Mouse (Mus musculus) brain, embryonic 14.5 days (tissue): Measurements from ENCODE around the gene Obox5. TPM values are rescaled to one million over a fixed set of nuclear protein-coding genes. Genes with fewer than 3 reads are reported as not detected.
"Not testable (repeated sequence)": the region's sequence is repeated elsewhere in the genome, so short reads cannot be mapped to it uniquely, and the experiment has no call there.

ENCODE experiments used
- DNase-seq: peaks from one replicate; pipeline ENCODE4 v3.0.0-alpha.2; 2011; ENCODE audit warnings: low read depth
- polyA plus RNA-seq: library from polyadenylated mRNA; depleted of rRNA; stranded (reverse); fragments of >200 nt; gene quantifications from 2 replicates; pipeline ENCODE4 v1.2.3, GENCODE M21; 2012; rRNA removed

The Obox5 gene
- polyA plus RNA-seq = not detected in 2 replicates

- DNase-seq = not testable (repeated sequence)
These were observed at the start of gene Obox5 for GRCm38 (mm10) chr7:15749831-15750230. TSS of gene Obox5 (plus strand) at chr7:15750131.

- DNase-seq = not testable (repeated sequence)
These were observed 635 bp upstream of the Obox5 start for GRCm38 (mm10) chr7:15749296-15749695.

Other genes with a start within 250 kb of the Obox5 start
- not detected in 2 replicates for gene Obox3, start 110.2 kb upstream of the Obox5 start, polyA plus RNA-seq
- gene Obox6, start 89.5 kb downstream of the Obox5 start, polyA plus RNA-seq = not detected in 2 replicates
- gene Crx, start 129.8 kb downstream of the Obox5 start, polyA plus RNA-seq = 0.08 and 0.18 TPM in 2 replicates
- 0.03 and 0.10 TPM in 2 replicates for gene Crxos, start 132.5 kb downstream of the Obox5 start, polyA plus RNA-seq
- gene Selenow, start 172.3 kb downstream of the Obox5 start, polyA plus RNA-seq = 874 and 948 TPM in 2 replicates
- gene Nop53, start 195.9 kb downstream of the Obox5 start, polyA plus RNA-seq = 134 and 141 TPM in 2 replicates
- gene Ehd2, start 217.4 kb downstream of the Obox5 start, polyA plus RNA-seq = 6.5 and 9.7 TPM in 2 replicates